Mouse (Mus musculus) ES-E14 (cell line): ENCODE data around the gene Txnrd1.

Experiments used
- HCFC1 ChIP-seq: IDR thresholded peaks from 2 replicates; pipeline ENCODE4 v1.6.1; 2012; ENCODE audit warnings: low read length, inconsistent platforms, borderline replicate concordance; ENCODE audit not compliant: insufficient read depth
- ZNF384 ChIP-seq: IDR thresholded peaks from 2 replicates; pipeline ENCODE4 v1.6.1; 2012; ENCODE audit warnings: low read depth, low read length, inconsistent platforms

- TF ChIP-seq HCFC1 = no peak
- TF ChIP-seq ZNF384 = no peak
Measured at GRCm38 (mm10) chr10:82888576-82888975, 54.8 kb downstream of the Txnrd1 start.
